Mouse (Mus musculus) kidney, postnatal 0 days (tissue): ENCODE measurements at regions not wholly inside any gene's neighbourhood (a gene's known extent, or its start where the extent isn't known, plus 50 kb on each side); places are given as distances from the start of the nearest gene placed in this dataset.

ENCODE experiments used
- ATAC-seq: fragments of 200-750 bp; cut with Nextera tagmentation; replicated peaks from 2 replicates; pipeline ENCODE4 v1.8.0; 2017; ENCODE audit warnings: low read depth, moderate number of reproducible peaks, moderate TSS enrichment, moderate library complexity; ENCODE audit not compliant: low FRiP score
- DNase-seq: peaks from one replicate; pipeline ENCODE4 v3.0.0-alpha.2; 2016; ENCODE audit warnings: low spot score
- H3K27ac ChIP-seq: fragments of 300-500 bp; sonication (generic); 2 replicates; pipeline ENCODE4 v1.5.1; 2014; ENCODE audit warnings: mild to moderate bottlenecking
- H3K27me3 ChIP-seq: fragments of 300-500 bp; sonication (generic); 2 replicates; pipeline ENCODE4 v1.6.1; 2014; ENCODE audit warnings: low read length, mixed read lengths; ENCODE audit not compliant: insufficient read depth
- H3K36me3 ChIP-seq: fragments of 300-500 bp; sonication (generic); 2 replicates; pipeline ENCODE4 v1.6.1; 2014; ENCODE audit warnings: low read length, mixed read lengths; ENCODE audit not compliant: insufficient read depth
- H3K4me1 ChIP-seq: fragments of 300-500 bp; sonication (generic); replicated peaks from 2 replicates; pipeline ENCODE4 v1.6.1; 2014; ENCODE audit warnings: antibody characterized with exemption, low read length, mixed read lengths; ENCODE audit not compliant: insufficient read depth
- H3K4me2 ChIP-seq: fragments of 300-500 bp; sonication (generic); 2 replicates; pipeline ENCODE4 v1.6.1; 2014; ENCODE audit warnings: mild to moderate bottlenecking, low read length, moderate library complexity, mixed read lengths
- H3K4me3 ChIP-seq: fragments of 300-500 bp; sonication (generic); replicated peaks from 2 replicates; pipeline ENCODE4 v1.5.1; 2014; ENCODE audit warnings: low read depth, low read length
- H3K9ac ChIP-seq: fragments of 300-500 bp; sonication (generic); 2 replicates; pipeline ENCODE4 v1.6.1; 2014; ENCODE audit warnings: low read depth, low read length
- H3K9me3 ChIP-seq: fragments of 300-500 bp; sonication (generic); replicated peaks from 2 replicates; pipeline ENCODE4 v1.6.1; 2016; ENCODE audit warnings: low read length, inconsistent platforms, mixed read lengths
- CTCF ChIP-seq: IDR thresholded peaks from 2 replicates; pipeline ENCODE4 v1.5.1; 2016; ENCODE audit warnings: antibody characterized with exemption, low read depth, mild to moderate bottlenecking, moderate library complexity
- WGBS: fragments of 180-500 bp; shearing (Covaris S2); extraction: QIAGEN DNeasy Blood & Tissue Kit; methylation state at CpG from one replicate; pipeline ENCODE4 v1.1.7; 2014; 5-methylcytosine and 5-hydroxymethylcytosine counted together

GRCm38 (mm10) chr9:71369760-71370159 lies 116.0 kb downstream of the Polr2m start:
- DNase-seq (no peak), ATAC-seq (no peak)
- no peak overlapping the region for H3K27ac ChIP-seq
- 93% methylated on average over 5 of the region's 5 CpGs for WGBS
- H3K4me2 ChIP-seq, result no peak overlapping the region
- no peaks in the 10 kb centered on the region for H3K9me3 ChIP-seq
- no peaks in the 10 kb centered on the region for H3K4me1 ChIP-seq
- H3K4me3 ChIP-seq, result no peak overlapping the region
- no peaks in the 10 kb centered on the region for H3K36me3 ChIP-seq
- no peak overlapping the region for H3K9ac ChIP-seq
- peak; percentile 38; the same call in 1 of the 2 replicates for TF ChIP-seq CTCF
- no peaks in the 10 kb centered on the region for H3K27me3 ChIP-seq

GRCm38 (mm10) chr9:71369202-71369601 lies 116.5 kb downstream of the Polr2m start:
- Histone ChIP-seq H3K9me3 (no peaks in the 10 kb centered on the region), H3K9ac (no peak overlapping the region), H3K4me1 (no peaks in the 10 kb centered on the region), H3K27me3 (no peaks in the 10 kb centered on the region), H3K36me3 (no peaks in the 10 kb centered on the region), H3K4me2 (no peak overlapping the region), H3K27ac (no peak overlapping the region), H3K4me3 (no peak overlapping the region)
- DNase-seq (no peak), ATAC-seq (no peak)
- 85% methylated on average over 2 of the region's 2 CpGs for WGBS
- TF ChIP-seq CTCF, result no peak

GRCm38 (mm10) chr9:71366573-71366972 lies 119.2 kb downstream of the Polr2m start:
- H3K27ac ChIP-seq, result no peak overlapping the region
- TF ChIP-seq CTCF, result no peak
- H3K4me1 ChIP-seq, result no peaks in the 10 kb centered on the region
- no peaks in the 10 kb centered on the region for H3K9me3 ChIP-seq
- H3K27me3 ChIP-seq, result no peaks in the 10 kb centered on the region
- DNase-seq, result no peak
- H3K4me2 ChIP-seq, result no peak overlapping the region
- H3K9ac ChIP-seq, result no peak overlapping the region
- H3K4me3 ChIP-seq, result no peak overlapping the region
- 54% methylated on average over 9 of the region's 9 CpGs for WGBS
- no peaks in the 10 kb centered on the region for H3K36me3 ChIP-seq
- no peak for ATAC-seq

- Histone ChIP-seq H3K9ac (no peak overlapping the region), H3K9me3 (no peaks in the 10 kb centered on the region), H3K27ac (no peak overlapping the region), H3K36me3 (no peaks in the 10 kb centered on the region), H3K4me1 (no peaks in the 10 kb centered on the region), H3K4me2 (no peak overlapping the region), H3K4me3 (no peak overlapping the region), H3K27me3 (no peaks in the 10 kb centered on the region)
- 44% methylated on average over 12 of the region's 12 CpGs for WGBS
- peak; percentile 69 for DNase-seq
- ATAC-seq, result no peak
- no peak for TF ChIP-seq CTCF
Measured at GRCm38 (mm10) chr9:71365177-71365738, 120.5 kb downstream of the Polr2m start.

- Histone ChIP-seq H3K27ac (no peak overlapping the region), H3K4me2 (no peak overlapping the region), H3K36me3 (no peaks in the 10 kb centered on the region), H3K9me3 (no peaks in the 10 kb centered on the region), H3K4me1 (no peaks in the 10 kb centered on the region), H3K9ac (no peak overlapping the region), H3K27me3 (no peaks in the 10 kb centered on the region), H3K4me3 (no peak overlapping the region)
- ATAC-seq, result no peak
- DNase-seq, result no peak
- WGBS, result 68% methylated on average over 8 of the region's 8 CpGs
- no peak for TF ChIP-seq CTCF
Measured at GRCm38 (mm10) chr9:71364047-71364665, 121.6 kb downstream of the Polr2m start.

GRCm38 (mm10) chr9:71362401-71362800 lies 123.3 kb downstream of the Polr2m start:
- Histone ChIP-seq H3K4me3 (no peak overlapping the region), H3K9ac (no peak overlapping the region), H3K4me1 (no peaks in the 10 kb centered on the region), H3K27ac (peak overlapping the region; percentile 62), H3K4me2 (no peak overlapping the region), H3K9me3 (no peaks in the 10 kb centered on the region), H3K36me3 (no peaks in the 10 kb centered on the region), H3K27me3 (no peaks in the 10 kb centered on the region)
- TF ChIP-seq CTCF, result peak; percentile 37
- no peak for ATAC-seq
- DNase-seq, result no peak

GRCm38 (mm10) chr9:71361961-71362360 lies 123.8 kb downstream of the Polr2m start:
- peak; percentile 37 for DNase-seq
- WGBS, result 55% methylated on average over 5 of the region's 5 CpGs
- ATAC-seq, result no peak
- Histone ChIP-seq H3K4me2 (no peak overlapping the region), H3K27me3 (no peaks in the 10 kb centered on the region), H3K4me3 (no peak overlapping the region), H3K4me1 (no peaks in the 10 kb centered on the region), H3K27ac (peak overlapping the region; percentile 62), H3K36me3 (no peaks in the 10 kb centered on the region), H3K9ac (no peak overlapping the region), H3K9me3 (no peaks in the 10 kb centered on the region)
- no peak for TF ChIP-seq CTCF
